Mouse (Mus musculus) splenic B cell, adult 2 months (primary cell): ENCODE data around the gene Bri3bp.

ENCODE experiments used
- DNase-seq: peaks from one replicate; pipeline ENCODE4 v3.0.0-alpha.2; 2011; ENCODE audit warnings: low read depth, low spot score
- H3K27me3 ChIP-seq: 2 replicates; pipeline ENCODE4 v1.6.1; 2012; ENCODE audit warnings: mild to moderate bottlenecking, low read length, moderate library complexity, mixed read lengths; ENCODE audit not compliant: control insufficient read depth, poor library complexity, insufficient read depth, severe bottlenecking
- H3K36me3 ChIP-seq: 2 replicates; pipeline ENCODE4 v1.6.1; 2012; ENCODE audit warnings: mild to moderate bottlenecking, low read length, moderate library complexity, mixed read lengths; ENCODE audit not compliant: control insufficient read depth, poor library complexity, insufficient read depth, severe bottlenecking

Gene Bri3bp

GRCm38 (mm10) chr5:125457538-125457937, 16.2 kb downstream of the Bri3bp start:
- Histone ChIP-seq H3K27me3 (no peaks in the 10 kb centered on the region), H3K36me3 (peaks cover 11% of the 10 kb centered on the region; the same call in 1 of the 2 replicates)
- DNase-seq: no peak

GRCm38 (mm10) chr5:125460574-125460973, 19.2 kb downstream of the Bri3bp start:
- Histone ChIP-seq H3K36me3 (0 out of 2 replicates have a peak, but pooled peaks cover 4% of the 10 kb centered on the region), H3K27me3 (no peaks in the 10 kb centered on the region)
- DNase-seq: peak; percentile 29

DNA sequence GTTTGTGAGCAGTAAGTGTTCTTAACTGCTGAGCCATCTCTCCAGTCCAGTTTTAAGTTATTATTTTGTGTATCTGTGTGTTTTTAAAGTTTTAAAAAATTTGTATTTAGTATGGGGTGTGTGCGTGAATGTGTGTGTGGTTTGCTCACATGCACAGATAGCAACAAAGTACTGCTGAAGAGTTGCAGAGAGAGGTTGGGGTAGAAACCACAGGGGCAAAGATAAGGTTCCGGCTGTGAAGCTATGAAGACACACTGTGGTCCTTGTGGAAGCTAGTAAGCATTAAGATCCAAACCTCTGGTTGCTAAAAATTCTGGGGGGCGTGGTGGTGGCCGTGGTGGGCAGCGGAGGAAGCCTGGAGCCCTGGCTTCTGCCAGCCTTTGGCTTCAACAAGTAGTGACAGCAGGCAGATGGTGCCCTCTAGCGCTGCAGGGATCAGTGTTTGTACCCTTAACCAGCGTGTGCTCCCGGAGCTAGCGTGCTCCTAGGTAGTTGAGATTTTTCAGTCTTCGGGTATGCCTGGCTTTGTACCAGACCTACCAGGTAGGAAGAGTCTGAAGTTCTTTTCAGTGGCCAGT, 20.6 kb downstream of the Bri3bp start:
- no peaks in the 10 kb centered on the region for H3K27me3 ChIP-seq
- peak; percentile 73 for DNase-seq
- 0 out of 2 replicates have a peak, but pooled peaks cover 3% of the 10 kb centered on the region for H3K36me3 ChIP-seq

- Histone ChIP-seq H3K27me3 (no peaks in the 10 kb centered on the region; the same call in 1 of the 2 replicates), H3K36me3 (no peaks in the 10 kb centered on the region)
- no peak for DNase-seq
These were observed 23.8 kb downstream of the Bri3bp start for GRCm38 (mm10) chr5:125465192-125465591.

GRCm38 (mm10) chr5:125465701-125466106, 24.3 kb downstream of the Bri3bp start:
- no peaks in the 10 kb centered on the region for H3K36me3 ChIP-seq
- H3K27me3 ChIP-seq: no peaks in the 10 kb centered on the region; the same call in 1 of the 2 replicates
- peak; percentile 99 for DNase-seq

- DNase-seq: no peak
- Histone ChIP-seq H3K27me3 (no peaks in the 10 kb centered on the region; the same call in 1 of the 2 replicates), H3K36me3 (no peaks in the 10 kb centered on the region)
These were observed 25.1 kb downstream of the Bri3bp start for GRCm38 (mm10) chr5:125466483-125466882.

- no peaks in the 10 kb centered on the region; the same call in 1 of the 2 replicates for H3K27me3 ChIP-seq
- no peak for DNase-seq
- no peaks in the 10 kb centered on the region for H3K36me3 ChIP-seq
These were observed 25.9 kb downstream of the Bri3bp start for GRCm38 (mm10) chr5:125467261-125467660.

DNA sequence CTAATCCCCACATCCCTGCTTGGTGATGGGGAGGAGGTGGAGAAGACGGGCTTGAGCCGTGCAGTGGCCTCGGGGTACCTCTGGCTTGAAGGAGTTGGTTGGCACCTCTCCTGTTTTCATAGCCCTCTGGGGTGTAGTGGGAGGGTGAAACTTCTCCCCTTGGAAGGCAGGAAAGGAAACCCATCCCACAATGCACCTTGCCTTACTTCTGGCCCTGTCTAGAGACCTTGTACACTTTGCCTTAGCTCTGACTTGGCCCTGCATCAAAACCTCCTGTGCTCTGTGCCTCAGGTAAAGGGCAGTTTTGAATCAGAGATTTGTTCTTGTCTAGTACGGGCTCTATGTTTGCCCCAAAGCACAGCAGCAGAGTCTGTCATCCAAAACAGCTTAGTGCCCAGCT, 29.3 kb downstream of the Bri3bp start:
- no peaks in the 10 kb centered on the region for H3K36me3 ChIP-seq
- H3K27me3 ChIP-seq: no peaks in the 10 kb centered on the region; the same call in 1 of the 2 replicates
- no peak for DNase-seq

DNA sequence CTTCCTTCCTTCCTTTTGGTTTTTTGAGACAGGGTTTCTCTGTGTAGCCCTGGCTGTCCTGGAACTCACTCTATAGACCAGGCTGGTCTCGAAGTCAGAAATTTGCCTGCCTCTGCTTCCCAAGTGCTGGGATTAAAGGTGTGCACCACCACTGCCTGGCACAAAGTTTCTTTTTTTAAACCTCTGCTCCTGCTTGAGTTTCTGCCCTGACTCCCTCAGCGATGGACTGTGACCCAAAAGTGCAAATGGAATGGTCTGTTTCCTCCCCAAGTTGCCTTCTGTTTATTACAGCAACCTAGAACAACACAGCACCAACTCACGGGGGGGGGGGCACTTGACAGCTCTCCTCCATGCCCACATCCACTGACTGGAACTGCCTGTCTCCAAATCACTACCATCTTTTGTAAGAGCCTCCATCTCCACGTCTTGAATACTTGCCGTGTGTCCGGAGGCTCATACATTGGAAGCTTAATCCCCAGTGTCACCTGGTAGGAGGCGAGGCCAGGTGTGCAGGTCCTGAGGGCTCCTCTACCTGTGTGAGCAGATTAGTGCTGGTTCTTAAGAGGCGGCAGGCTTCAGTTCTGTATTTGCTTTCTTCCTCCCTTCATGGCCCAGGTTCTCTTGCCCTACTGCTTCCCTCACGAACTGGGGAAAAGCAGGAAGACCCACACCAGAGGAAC, 31.6 kb downstream of the Bri3bp start:
- no peak for DNase-seq
- H3K36me3 ChIP-seq: no peaks in the 10 kb centered on the region
- no peaks in the 10 kb centered on the region for H3K27me3 ChIP-seq

GRCm38 (mm10) chr5:125475030-125475429, 33.7 kb downstream of the Bri3bp start:
- no peaks in the 10 kb centered on the region for H3K27me3 ChIP-seq
- no peak for DNase-seq
- H3K36me3 ChIP-seq: no peaks in the 10 kb centered on the region

DNA sequence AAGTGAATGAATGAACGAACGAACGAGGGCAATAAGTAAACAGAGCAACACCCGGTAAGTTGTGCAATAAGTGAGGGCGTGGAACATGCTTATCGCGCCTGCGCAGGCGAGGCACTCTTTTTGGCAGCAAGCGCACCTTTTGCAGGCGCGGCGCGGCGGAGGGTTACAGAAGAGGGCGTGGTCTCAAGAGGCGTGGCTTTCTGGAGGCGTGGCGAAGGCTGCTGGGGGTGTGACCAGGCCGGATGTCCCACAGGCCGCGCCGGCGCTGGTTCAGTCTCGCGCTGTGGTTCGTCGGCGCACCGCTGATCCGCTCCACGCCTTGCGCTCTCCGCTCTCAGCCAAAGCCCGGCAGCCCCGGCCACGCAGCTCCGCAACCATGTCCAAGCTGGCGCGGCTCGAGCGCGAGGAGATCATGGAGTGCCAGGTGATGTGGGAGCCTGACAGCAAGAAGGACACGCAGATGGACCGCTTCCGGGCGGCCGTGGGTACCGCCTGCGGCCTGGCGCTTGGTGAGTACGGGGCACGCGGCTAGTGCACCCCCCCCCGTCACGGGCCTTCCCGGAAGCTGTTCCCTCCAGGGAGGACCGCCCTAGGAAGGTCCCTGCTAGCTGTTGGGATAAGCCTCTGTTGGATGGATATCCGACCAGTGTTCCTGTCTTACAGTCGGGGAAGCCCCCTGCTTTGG, 34.4 kb downstream of the Bri3bp start, which contains the start of gene Aacs:
Aacs (plus strand) TSS at position 214 of the 685 bp plus-strand sequence.
- DNase-seq: peak; percentile 98
- Histone ChIP-seq H3K27me3 (no peaks in the 10 kb centered on the region), H3K36me3 (no peaks in the 10 kb centered on the region; the same call in 1 of the 2 replicates)

GRCm38 (mm10) chr5:125476286-125476625, 34.9 kb downstream of the Bri3bp start:
- Histone ChIP-seq H3K36me3 (no peaks in the 10 kb centered on the region; the same call in 1 of the 2 replicates), H3K27me3 (no peaks in the 10 kb centered on the region)
- DNase-seq: no peak

DNA sequence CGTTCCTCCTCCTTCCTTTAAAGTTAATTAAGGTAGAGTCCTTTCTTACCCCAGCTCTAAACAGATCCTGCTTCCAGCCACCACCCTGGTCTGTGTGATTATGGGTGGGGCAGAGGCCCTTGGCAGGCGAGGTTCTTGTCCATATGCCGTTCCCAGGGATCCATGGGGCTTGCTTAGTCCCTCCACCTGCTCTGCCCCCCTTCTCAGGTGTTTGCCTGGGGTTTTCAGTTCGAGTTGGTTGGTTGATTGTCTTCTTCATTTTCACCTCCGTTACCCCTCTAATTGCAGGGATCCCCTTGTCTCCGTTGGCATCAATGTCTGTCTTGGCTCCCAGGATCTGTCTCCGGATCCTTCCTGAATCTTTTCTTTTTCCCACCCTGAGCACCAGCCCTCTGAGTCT, 35.4 kb downstream of the Bri3bp start:
- no peak for DNase-seq
- Histone ChIP-seq H3K27me3 (no peaks in the 10 kb centered on the region), H3K36me3 (no peaks in the 10 kb centered on the region; the same call in 1 of the 2 replicates)

- no peak for DNase-seq
- H3K27me3 ChIP-seq: no peaks in the 10 kb centered on the region
- no peaks in the 10 kb centered on the region; the same call in 1 of the 2 replicates for H3K36me3 ChIP-seq
These were observed 36.2 kb downstream of the Bri3bp start for GRCm38 (mm10) chr5:125477533-125477932.

DNA sequence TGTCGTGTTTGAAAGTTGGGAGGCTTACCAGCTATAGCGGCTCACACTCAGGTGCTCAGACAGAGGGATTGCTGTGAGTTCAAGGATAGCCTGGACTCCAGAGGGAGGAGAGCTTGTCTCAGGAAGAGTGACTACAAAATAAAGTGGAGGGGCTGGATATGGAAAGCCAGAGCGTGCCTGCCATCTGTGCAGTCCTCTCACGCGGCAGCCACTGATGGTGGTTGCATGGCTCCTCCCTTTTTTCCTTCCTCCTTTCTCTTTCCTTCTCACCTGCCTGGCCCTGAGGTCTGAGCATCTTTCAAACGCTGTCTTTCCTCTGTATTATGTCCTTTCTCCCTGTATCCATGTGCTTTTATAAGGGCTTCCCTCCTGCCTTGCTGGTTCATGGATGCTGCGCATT, 36.7 kb downstream of the Bri3bp start:
- H3K27me3 ChIP-seq: no peaks in the 10 kb centered on the region
- DNase-seq: no peak

More for the DNA sequence above, 36.7 kb downstream of the Bri3bp start:
- peaks cover 2% of the 10 kb centered on the region for H3K36me3 ChIP-seq
